Mouse (Mus musculus) testis, postnatal 10 days (tissue): ENCODE data around the gene Tcl1b2.
A peak's percentile ranks its signal among the peaks of the same experiment; 100 is the strongest.
"Not testable (repeated sequence)": the region's sequence is repeated elsewhere in the genome, so short reads cannot be mapped to it uniquely, and the experiment has no call there.

Experiments
- DNase-seq: peaks from one replicate; pipeline ENCODE4 v3.0.0; 2021; ENCODE audit warnings: low spot score

The Tcl1b2 gene

GRCm38 (mm10) chr12:105145714-105146113 lies at the start of gene Tcl1b2:
Gene Tcl1b2 (plus strand): TSS chr12:105146014.
- DNase-seq: peak; percentile 3

- DNase-seq: no peak
These were observed 46.3 kb upstream of the Tcl1b2 start for GRCm38 (mm10) chr12:105099466-105100044.

GRCm38 (mm10) chr12:105102901-105103300 lies 42.9 kb upstream of the Tcl1b2 start:
- no peak for DNase-seq

GRCm38 (mm10) chr12:105104036-105104435 lies 41.8 kb upstream of the Tcl1b2 start:
- peak; percentile 92 for DNase-seq

GRCm38 (mm10) chr12:105105326-105105725 lies 40.5 kb upstream of the Tcl1b2 start:
- no peak for DNase-seq

- DNase-seq: no peak
These were observed 37.0 kb upstream of the Tcl1b2 start for GRCm38 (mm10) chr12:105108856-105109255.

GRCm38 (mm10) chr12:105109406-105109805 lies 36.4 kb upstream of the Tcl1b2 start:
- peak; percentile 77 for DNase-seq

- DNase-seq: no peak
These were observed 36.0 kb upstream of the Tcl1b2 start for GRCm38 (mm10) chr12:105109812-105110211.

- peak; percentile 59 for DNase-seq
These were observed 33.4 kb upstream of the Tcl1b2 start for GRCm38 (mm10) chr12:105112321-105112988.

GRCm38 (mm10) chr12:105116648-105117047 lies 29.2 kb upstream of the Tcl1b2 start:
- no peak for DNase-seq

- DNase-seq: no peak
These were observed 20.5 kb upstream of the Tcl1b2 start for GRCm38 (mm10) chr12:105125362-105125761.

- no peak for DNase-seq
These were observed 19.3 kb upstream of the Tcl1b2 start for GRCm38 (mm10) chr12:105126516-105126915.

- no peak for DNase-seq
These were observed 18.2 kb upstream of the Tcl1b2 start for GRCm38 (mm10) chr12:105127607-105128006.

- not testable (repeated sequence) for DNase-seq
These were observed 16.2 kb upstream of the Tcl1b2 start for GRCm38 (mm10) chr12:105129494-105130205.

- DNase-seq: not testable (repeated sequence)
These were observed 11.6 kb upstream of the Tcl1b2 start for GRCm38 (mm10) chr12:105134167-105134566.

- not testable (repeated sequence) for DNase-seq
These were observed 11.0 kb upstream of the Tcl1b2 start for GRCm38 (mm10) chr12:105134826-105135225.

- DNase-seq: peak; percentile 13
These were observed 8.1 kb upstream of the Tcl1b2 start for GRCm38 (mm10) chr12:105137729-105138128.

- no peak for DNase-seq
These were observed 2.7 kb upstream of the Tcl1b2 start for GRCm38 (mm10) chr12:105143096-105143495.

GRCm38 (mm10) chr12:105144928-105145327 lies 886 bp upstream of the Tcl1b2 start:
- not testable (repeated sequence) for DNase-seq

- DNase-seq: not testable (repeated sequence)
These were observed 9.5 kb downstream of the Tcl1b2 start for GRCm38 (mm10) chr12:105155286-105155685.

- no peak for DNase-seq
These were observed 13.0 kb downstream of the Tcl1b2 start for GRCm38 (mm10) chr12:105158842-105159241.

GRCm38 (mm10) chr12:105159390-105159789 lies 13.6 kb downstream of the Tcl1b2 start, which contains the start of gene Tcl1b1:
Gene Tcl1b1 (plus strand): TSS chr12:105159690.
- DNase-seq: no peak

GRCm38 (mm10) chr12:105166734-105167133 lies 20.9 kb downstream of the Tcl1b2 start:
- no peak for DNase-seq
